Mouse (Mus musculus): ENCODE results near the gene Camk2b. TPM values are rescaled to one million over a fixed set of nuclear protein-coding genes. Genes with fewer than 3 reads are reported as not detected.

Gene Camk2b
- polyA plus RNA-seq, 1 experiment, result 13.8 TPM

DNA sequence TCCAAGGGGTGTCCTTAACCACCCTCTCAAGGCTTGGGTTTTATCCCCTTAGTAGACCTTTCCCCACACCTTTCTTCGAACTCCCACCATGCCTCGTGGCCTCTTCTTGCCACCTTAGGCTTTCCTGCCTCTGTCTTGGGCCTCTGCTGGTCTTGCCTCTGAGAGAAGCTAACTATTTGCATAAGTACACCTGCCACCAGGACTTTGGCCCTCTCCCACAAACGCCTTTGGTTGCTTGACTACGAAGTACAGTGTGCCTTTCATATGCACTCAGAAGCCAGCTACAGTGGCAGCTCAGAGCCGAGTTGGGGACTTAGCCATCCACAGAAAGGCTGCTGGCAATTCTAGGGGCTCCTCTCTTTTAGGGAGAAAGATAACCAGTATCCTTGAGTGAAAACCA, 32.4 kb downstream of the Camk2b start:
- TF ChIP-seq POLR2A (IDR thresholded peaks at IDR 0.05; ENCODE audit: borderline replicate concordance, extremely low read depth, low read depth, low read length), result no peak
- no peak for TF ChIP-seq CTCF (IDR thresholded peaks at IDR 0.05; ENCODE audit: insufficient read depth, low read length)
- Histone ChIP-seq H3K4me3 (replicated peaks; ENCODE audit: extremely low read depth, low read depth, low read length) (no peak overlapping the region), H3K4me1 (ENCODE audit: control insufficient read depth, insufficient read depth, low read length) (no peaks in the 10 kb centered on the region)
- no peak for DNase-seq
- WGBS, result 77% methylated on average over 5 of the region's 5 CpGs

DNA sequence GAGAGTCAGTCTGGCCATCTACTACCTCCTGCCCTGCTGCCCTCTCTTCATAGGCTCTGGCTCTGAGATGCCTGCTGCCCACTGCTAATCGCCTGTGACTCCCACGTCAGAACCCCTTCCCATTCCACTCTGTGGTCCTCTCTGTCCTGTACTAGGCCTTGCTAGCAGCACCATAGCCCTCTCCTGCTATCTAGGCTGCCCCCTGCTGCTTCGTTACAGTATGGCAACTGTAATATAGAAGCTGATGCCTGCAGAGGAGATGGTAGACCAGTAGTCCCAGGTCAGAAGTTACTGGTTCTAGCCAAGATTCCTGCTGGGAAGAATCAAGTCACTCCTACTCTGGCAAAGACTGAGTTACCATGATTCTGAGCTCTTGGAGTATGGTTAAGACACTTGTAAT, 33.0 kb downstream of the Camk2b start:
- 74% methylated on average over 3 of the region's 3 CpGs for WGBS
- DNase-seq, result peak; percentile 66
- H3K4me1 ChIP-seq (ENCODE audit: control insufficient read depth, insufficient read depth, low read length), result no peaks in the 10 kb centered on the region

DNA sequence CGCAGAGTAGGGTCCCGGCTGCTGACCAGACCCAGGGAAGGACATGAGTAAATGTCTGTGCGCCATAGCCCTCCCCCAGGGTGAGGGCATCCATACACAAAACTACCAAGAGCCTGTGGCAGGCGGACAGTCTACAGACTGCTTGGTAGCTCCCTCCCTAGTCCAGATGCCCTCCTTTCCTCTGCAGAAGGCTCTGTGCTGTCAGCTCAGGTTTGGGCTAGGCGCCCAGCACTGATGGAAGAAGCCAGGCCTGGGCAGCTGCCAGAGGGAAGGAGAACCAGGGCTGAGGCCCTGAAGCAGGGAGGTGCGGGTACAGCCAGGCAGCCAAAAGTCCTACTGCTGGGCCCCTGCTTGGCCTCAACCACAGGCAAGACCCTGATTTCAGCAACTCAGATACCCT, 35.5 kb downstream of the Camk2b start:
- Histone ChIP-seq H3K4me1 (ENCODE audit: control insufficient read depth, insufficient read depth, low read length) (no peaks in the 10 kb centered on the region), H3K4me3 (replicated peaks; ENCODE audit: extremely low read depth, low read depth, low read length) (no peak overlapping the region)
- TF ChIP-seq CTCF (IDR thresholded peaks at IDR 0.05; ENCODE audit: insufficient read depth, low read length) (no peak), POLR2A (IDR thresholded peaks at IDR 0.05; ENCODE audit: borderline replicate concordance, extremely low read depth, low read depth, low read length) (no peak)
- WGBS, result 82% methylated on average over 6 of the region's 6 CpGs
- no peak for DNase-seq

More for the DNA sequence above, 33.0 kb downstream of the Camk2b start:
- H3K4me3 ChIP-seq (replicated peaks; ENCODE audit: extremely low read depth, low read depth, low read length), result no peak overlapping the region
- TF ChIP-seq CTCF (IDR thresholded peaks at IDR 0.05; ENCODE audit: insufficient read depth, low read length) (peak; percentile 78), POLR2A (IDR thresholded peaks at IDR 0.05; ENCODE audit: borderline replicate concordance, extremely low read depth, low read depth, low read length) (no peak)

DNA sequence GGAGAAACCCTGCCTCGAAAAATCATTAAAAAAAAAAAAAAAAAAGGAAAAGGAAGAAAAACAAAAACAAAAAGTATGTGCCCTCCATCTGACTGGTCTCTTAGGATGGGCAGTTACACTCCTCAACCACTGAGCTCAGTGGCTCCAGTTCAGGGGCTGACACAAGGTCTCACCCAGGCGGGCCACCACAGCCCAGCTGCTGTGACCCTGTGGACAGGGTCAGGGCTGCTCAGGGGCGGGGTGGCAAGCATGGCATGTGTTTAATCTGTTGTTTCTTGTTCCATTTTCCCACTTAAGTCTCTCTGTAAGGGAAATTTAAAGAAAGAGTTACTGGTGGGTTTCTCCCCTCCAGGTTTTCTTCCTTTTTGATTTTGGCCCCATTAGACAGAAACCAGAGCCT, 36.4 kb downstream of the Camk2b start:
- no peak overlapping the region for H3K4me3 ChIP-seq (replicated peaks; ENCODE audit: extremely low read depth, low read depth, low read length)
- no peak for DNase-seq
- 67% methylated on average over 3 of the region's 3 CpGs for WGBS
- H3K4me1 ChIP-seq (ENCODE audit: control insufficient read depth, insufficient read depth, low read length), result no peaks in the 10 kb centered on the region
- TF ChIP-seq CTCF (IDR thresholded peaks at IDR 0.05; ENCODE audit: insufficient read depth, low read length) (no peak), POLR2A (IDR thresholded peaks at IDR 0.05; ENCODE audit: borderline replicate concordance, extremely low read depth, low read depth, low read length) (no peak)

DNA sequence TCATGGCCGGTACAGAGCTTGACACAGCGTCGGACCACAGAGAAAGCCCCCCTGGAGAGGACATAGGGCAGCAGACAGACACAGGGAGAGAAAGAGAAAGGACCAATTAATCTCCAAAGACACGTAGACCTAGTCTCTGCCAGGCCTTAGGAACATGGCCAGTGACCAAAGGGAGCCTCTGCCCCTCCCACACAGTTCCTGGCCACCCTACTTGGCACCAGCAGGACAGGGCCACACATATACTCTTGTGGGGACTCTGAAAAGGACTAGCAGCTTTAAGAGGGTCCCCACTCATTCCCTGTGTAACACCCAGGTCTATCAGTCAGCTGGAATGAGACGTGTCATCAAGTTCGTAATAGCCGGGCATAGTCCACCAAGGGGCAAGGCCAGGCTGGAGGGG, 37.3 kb downstream of the Camk2b start:
- no peak for DNase-seq
- Histone ChIP-seq H3K4me1 (ENCODE audit: control insufficient read depth, insufficient read depth, low read length) (no peaks in the 10 kb centered on the region), H3K4me3 (replicated peaks; ENCODE audit: extremely low read depth, low read depth, low read length) (no peak overlapping the region)
- no peak for TF ChIP-seq POLR2A (IDR thresholded peaks at IDR 0.05; ENCODE audit: borderline replicate concordance, extremely low read depth, low read depth, low read length)
- no peak for TF ChIP-seq CTCF (IDR thresholded peaks at IDR 0.05; ENCODE audit: insufficient read depth, low read length)
- WGBS, result 75% methylated on average over 7 of the region's 7 CpGs

DNA sequence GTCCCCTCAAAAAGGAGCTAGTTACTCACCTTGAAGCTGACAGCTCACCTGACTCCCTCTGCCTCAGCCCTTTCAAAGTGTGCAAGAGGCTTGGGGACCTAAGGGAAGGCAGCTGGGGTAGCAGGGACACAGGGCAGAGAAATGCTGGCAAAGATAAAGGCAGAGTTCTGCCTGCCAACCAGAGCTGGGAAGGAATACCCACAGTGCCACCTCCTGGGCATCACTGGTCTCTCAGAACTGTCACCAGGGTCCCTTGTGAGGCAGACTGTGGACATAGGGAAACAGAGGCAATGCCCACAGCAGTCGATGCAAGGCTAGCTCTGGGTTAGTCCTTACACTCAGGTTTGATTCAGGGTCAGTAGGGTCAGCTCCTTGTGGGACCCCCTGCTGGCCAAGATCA, 39.8 kb downstream of the Camk2b start:
- Histone ChIP-seq H3K4me3 (replicated peaks; ENCODE audit: extremely low read depth, low read depth, low read length) (no peak overlapping the region), H3K4me1 (ENCODE audit: control insufficient read depth, insufficient read depth, low read length) (no peaks in the 10 kb centered on the region)
- TF ChIP-seq POLR2A (IDR thresholded peaks at IDR 0.05; ENCODE audit: borderline replicate concordance, extremely low read depth, low read depth, low read length), result no peak
- TF ChIP-seq CTCF (IDR thresholded peaks at IDR 0.05; ENCODE audit: insufficient read depth, low read length), result peak; percentile 85
- WGBS, result 50% methylated on average over 1 of the region's 1 CpGs
- DNase-seq, result peak; percentile 43

DNA sequence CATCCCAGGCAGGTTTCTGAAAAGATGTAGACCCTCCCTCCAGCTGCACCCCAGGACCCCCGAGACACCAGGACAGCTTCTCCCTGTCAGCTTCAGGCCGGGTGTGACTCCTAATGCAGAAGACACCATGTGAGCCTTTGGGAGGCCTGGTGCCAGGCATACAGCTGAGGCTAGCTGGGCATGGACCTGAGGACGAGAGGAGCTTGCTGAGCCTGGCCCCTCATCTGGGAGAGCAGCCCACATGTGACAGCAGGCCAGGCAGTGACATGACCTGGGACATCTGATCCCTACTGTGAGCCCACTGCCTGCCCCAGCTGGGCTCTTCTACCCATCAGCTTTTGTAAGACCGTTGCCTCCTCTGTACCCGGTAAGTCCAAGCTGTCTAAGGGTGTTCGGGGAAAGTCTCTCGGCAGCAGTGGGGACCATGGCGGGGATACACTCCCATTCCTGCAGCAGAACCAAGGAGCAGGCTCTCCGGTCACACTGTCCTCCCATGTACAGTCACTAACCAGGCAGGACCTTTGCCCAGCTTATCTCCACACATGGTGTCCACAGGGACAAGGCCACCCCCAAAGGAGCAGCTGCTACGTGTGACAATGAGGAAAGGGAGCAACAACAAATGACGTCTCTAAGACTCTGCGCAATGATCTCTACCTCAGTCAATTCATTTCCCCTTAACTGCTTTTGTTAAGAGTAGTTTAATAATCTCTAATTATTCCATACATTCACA, 41.1 kb downstream of the Camk2b start:
- no peaks in the 10 kb centered on the region for H3K4me1 ChIP-seq (ENCODE audit: control insufficient read depth, insufficient read depth, low read length)
- no peak overlapping the region for H3K4me3 ChIP-seq (replicated peaks; ENCODE audit: extremely low read depth, low read depth, low read length)
- no peak for DNase-seq
- no peak for TF ChIP-seq POLR2A (IDR thresholded peaks at IDR 0.05; ENCODE audit: borderline replicate concordance, extremely low read depth, low read depth, low read length)
- no peak for TF ChIP-seq CTCF (IDR thresholded peaks at IDR 0.05; ENCODE audit: insufficient read depth, low read length)
- 84% methylated on average over 12 of the region's 12 CpGs for WGBS

DNA sequence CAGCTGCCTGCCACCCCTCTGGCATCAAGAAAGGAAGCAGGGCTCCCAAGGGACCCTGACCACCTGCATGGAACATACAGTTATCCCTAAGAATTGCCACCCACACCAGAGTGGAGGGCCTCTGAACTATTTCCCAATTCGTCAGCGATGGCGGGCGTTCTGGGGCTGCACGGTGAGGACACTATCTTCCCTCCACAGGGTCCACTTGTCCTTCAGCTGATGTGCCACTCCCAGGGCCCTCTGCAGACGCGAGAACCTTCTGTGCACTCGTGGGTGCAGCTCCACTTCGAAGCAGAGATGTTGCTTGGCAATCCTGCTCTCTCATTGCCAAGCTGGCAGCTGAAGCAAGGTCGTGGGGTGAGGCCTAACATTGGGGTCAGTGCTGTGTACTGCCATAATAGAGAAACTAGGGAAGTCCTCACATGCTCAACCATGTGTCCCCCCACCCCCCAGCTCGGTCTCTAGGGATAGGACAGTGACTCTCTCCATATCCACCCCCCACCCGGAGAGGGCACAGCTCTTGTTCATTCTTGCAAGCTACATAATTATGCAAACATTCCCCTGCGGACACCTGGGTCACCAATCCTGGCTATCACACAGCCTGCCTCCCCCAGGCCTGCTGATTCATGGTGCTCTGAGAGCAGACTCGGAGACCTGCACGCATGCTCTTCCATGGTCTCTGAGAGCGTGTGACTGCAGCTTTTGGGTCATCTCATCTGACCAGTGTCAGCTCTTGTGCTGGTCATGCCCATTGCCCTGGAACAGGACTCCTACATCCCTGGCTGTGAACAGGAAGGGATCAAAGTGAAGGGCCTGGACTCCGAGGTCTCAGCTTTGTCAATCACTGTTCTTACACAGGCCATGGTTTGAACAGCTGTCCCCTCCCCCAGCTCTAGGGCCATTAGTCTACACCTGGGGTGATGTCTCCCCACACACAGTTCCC, 45.0 kb downstream of the Camk2b start:
- 0 out of 2 replicates have a peak, but pooled peaks cover 3% of the 10 kb centered on the region for H3K4me1 ChIP-seq (ENCODE audit: control insufficient read depth, insufficient read depth, low read length)
- DNase-seq, result no peak
- 69% methylated on average over 17 of the region's 17 CpGs for WGBS
- no peak overlapping the region for H3K4me3 ChIP-seq (replicated peaks; ENCODE audit: extremely low read depth, low read depth, low read length)
- no peak for TF ChIP-seq POLR2A (IDR thresholded peaks at IDR 0.05; ENCODE audit: borderline replicate concordance, extremely low read depth, low read depth, low read length)
- TF ChIP-seq CTCF (IDR thresholded peaks at IDR 0.05; ENCODE audit: insufficient read depth, low read length), result no peak

DNA sequence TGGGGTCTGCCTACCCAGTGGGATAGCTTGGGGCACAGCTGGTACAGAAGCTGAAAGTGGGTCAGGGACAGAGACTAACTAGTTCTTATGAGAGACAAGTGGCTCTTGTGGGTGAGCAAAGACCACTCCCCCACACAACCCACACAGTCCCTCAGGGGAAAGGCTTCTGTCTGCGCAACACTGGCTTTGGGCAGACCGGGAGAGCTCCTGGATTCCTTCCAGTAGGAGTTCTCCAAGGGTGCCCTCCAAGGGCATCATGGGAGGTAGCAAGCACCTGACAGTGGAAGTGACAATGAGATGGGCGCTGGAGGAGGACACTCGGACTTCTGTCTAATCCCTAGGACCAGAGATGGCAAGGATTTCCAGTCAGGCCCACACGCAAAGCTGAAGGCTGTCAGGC, 45.8 kb downstream of the Camk2b start:
- no peak overlapping the region for H3K4me3 ChIP-seq (replicated peaks; ENCODE audit: extremely low read depth, low read depth, low read length)
- 75% methylated on average over 5 of the region's 5 CpGs for WGBS
- TF ChIP-seq POLR2A (IDR thresholded peaks at IDR 0.05; ENCODE audit: borderline replicate concordance, extremely low read depth, low read depth, low read length), result no peak
- TF ChIP-seq CTCF (IDR thresholded peaks at IDR 0.05; ENCODE audit: insufficient read depth, low read length), result no peak
- DNase-seq, result no peak
- H3K4me1 ChIP-seq (ENCODE audit: control insufficient read depth, insufficient read depth, low read length), result 0 out of 2 replicates have a peak, but pooled peaks cover 3% of the 10 kb centered on the region

All from lung, adult 2 months (tissue).